Mouse (Mus musculus): ENCODE data around the gene Tent4a.

DNA sequence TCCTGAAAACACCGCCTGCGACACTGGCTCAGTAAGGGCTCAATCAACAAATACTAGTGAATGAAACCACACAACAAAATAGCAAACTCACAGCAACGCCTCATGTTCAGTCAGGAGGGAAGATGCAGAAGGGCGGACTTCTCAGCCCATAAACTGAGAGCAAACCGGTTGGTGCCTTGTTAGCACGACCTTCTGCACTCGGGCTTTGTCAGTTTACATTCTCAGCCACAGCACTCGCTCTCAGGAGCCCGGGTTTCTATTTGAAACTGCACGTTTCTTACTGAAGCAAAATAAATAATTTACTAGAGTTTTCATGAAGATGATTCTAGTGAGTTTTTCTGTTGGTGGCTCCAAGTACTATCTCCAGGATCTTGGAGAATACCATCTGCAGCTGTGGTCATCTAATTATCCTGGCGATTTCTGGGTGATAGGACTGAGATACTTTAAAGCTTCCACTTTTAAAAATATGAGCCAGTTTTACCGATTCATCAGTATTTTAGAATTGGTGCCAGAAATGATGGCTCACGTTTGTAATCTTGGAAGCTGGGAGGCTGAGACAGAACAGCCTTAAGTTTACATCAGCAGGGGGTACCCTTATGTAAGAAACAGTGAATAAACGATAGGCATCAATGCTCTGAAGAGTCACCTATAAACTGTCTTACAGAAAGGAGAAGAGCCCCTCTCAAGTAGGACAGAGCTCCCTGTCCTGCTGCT, 10.8 kb downstream of the Tent4a start:
- TF ChIP-seq POLR2A (IDR thresholded peaks at IDR 0.05; ENCODE audit: control insufficient read depth, low read depth, low read length) (no peak), CTCF (IDR thresholded peaks at IDR 0.05; ENCODE audit: control insufficient read depth, insufficient read depth, insufficient replicate concordance, low read depth, low read length) (no peak)

Data from testis, adult 2 months (tissue).